Mouse (Mus musculus): ENCODE results near the gene Slc7a14.

DNA sequence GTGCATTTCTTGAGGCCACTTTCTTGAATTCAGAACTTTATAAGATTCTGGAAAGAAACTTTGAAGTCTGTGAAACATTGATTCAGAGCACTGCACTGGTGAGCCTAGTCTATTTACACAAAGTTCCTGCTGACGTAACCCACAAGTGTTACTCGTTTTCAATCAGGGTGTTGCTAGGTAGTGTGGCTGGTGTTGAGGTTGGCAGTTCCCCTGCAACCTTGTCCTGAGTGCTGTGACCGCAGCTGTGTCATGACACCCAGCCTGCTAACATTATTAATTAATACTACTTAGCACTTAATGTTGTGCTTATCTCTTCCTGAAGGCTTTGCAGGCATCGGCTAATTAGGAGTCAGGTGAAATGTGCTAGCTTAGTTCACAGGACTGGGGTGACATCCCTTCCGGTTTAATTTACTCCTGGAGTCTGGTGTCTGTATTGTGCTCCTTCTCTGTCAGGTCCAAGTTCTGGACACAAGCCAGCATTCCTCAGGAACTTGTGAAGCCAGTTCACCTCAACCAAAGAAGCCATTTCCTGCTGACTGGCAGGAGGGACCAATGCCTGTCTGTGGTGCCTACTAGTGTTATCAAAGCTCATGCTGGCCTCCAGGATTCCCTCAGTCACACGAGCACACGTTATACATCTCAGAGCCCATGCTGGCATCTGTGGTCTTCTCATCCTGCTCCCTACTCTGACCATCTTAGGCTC is 50.5 kb downstream of the Slc7a14 start:
- no peak for TF ChIP-seq CTCF (IDR thresholded peaks at IDR 0.05; ENCODE audit: extremely low read depth, insufficient read depth, insufficient read length, insufficient replicate concordance)
- TF ChIP-seq POLR2A (IDR thresholded peaks at IDR 0.05; ENCODE audit: low read depth, low read length) = no peak

All from spleen, adult 2 months (tissue).